Mouse (Mus musculus) thymus, postnatal 10 days (tissue): Measurements from ENCODE around the gene Cers3.

Source experiments
- DNase-seq, 2 experiments: peaks; one replicate each; pipeline ENCODE4 v3.0.0; 2021; ENCODE audit warnings: low spot score in 2 of 2

The Cers3 gene

DNA sequence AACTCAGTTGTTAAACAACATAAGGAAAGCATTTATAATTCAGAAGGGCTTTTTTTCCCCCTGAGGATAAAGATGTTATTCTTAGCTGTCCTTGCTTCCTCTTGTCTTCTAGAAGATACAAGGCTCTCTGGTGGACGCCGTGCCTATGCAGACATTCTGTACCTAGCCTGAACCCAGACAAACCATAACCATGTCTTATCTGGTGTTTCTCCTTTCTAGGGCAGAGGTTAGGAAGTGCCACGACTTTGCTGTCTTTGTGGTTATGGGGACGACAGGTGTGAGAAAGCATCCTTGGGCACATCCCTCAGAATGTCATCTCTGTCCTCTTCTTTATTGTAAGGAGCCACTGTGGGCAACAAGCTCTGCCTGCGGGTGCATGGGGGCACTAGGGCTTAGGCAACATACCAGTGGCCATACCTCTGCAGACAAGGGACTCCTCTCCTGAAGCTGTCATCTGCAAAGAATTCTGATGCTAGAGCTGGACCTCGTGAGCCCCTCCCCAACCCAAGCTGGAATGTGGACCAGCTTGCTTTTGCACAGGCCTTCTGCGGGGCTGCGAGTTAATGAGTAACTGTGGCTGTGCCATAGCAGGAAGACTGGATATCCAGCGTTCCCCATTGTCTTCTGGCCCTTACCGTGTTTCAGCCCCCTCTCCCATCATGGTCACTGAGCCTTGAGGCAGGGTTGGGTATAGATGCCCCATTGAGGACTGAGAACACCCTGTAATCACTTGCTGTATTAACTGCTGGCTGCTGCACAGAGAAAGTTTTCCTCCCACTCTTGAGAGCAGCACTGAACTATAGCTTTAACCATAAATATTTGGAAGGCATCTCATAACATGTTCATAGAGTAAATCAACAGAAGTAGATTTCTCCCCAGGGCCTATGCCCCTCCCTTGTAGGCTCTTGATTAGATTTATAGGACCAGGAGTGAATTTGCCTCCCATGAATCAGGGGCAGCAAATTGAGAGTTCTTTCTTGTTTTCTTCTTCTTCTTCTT, 36.9 kb downstream of the Cers3 start:
- no peak for DNase-seq

DNA sequence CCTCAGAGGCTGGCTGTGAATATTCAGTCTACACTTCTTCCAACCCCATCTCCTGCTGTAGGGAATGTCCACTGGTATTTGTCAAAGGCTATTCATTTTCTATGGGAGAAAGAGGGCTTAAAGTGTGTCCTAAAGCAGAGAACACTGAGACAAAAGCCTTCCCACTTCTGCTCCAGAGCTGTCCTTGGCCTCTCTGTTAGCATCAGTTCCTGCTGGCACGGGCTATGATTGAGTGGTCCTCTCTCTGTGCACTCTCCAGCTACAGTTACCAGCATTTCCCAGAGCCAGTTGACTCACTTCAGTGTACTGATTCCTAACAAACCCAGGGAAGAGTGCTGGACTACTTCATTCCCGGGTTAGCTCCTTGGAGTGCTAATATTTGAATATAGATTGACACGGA, 43.2 kb downstream of the Cers3 start:
- no peak for DNase-seq

DNA sequence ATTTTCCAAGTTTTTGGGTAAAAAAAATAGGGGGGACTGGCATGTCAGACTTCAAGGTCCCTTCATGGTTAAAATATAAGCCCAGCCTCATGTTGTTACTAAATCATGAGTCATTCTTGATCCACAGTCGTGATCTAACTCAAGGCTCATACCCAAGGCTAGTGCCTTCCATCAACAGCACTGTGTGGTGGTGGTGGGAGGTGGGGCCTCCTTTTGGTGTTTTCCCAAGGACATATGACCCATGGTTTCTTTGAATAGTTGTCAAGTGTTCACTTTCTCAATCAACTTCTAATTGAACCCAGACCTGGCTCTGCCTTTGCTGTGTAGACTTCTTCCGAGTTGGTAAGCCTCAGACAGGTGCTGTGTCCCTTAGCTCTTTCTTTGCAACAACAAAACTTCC, 44.5 kb downstream of the Cers3 start:
- no peak for DNase-seq

DNA sequence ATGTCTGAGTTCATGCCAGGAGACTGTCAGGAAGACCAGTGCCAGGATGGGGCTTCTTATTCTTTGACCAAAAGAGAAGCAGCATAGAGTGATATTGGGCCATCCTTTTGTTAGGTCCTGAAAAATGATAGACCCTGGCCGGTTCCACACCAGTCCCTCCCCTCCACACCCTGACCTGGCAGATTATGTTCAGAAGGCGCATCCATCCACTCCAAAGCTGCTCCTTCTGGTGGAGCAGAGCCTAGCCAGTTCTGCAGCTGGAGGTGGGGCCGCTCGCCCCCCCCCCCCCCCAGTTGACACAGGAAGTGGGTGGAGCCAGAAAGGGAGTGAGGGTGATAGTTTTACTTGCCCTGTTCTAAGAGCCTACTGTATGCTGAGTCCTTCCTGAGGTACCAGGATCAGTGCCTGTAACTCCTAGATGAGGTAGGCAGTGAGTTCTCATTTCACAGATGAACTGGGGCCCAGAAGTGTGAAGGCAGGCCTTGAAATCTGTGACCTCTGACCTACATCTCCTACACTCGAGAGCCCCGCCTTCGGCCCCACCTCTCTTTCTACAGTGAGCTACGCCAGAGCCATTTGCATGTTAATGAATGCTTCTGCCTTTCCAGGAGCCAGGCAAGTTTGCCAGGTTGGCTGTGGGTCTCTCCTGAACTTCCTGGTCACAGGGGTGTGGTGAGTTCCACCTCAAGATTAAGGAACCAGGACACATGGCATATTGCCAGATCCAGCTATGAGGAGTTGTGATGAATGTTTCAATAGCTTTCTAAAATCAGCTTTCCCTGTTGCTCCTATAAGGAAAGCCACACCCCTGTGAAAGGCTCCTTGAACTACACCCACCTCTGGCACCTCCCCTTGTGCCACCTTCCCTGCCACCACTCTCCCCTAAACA, 46.8 kb downstream of the Cers3 start:
- no peak for DNase-seq

DNA sequence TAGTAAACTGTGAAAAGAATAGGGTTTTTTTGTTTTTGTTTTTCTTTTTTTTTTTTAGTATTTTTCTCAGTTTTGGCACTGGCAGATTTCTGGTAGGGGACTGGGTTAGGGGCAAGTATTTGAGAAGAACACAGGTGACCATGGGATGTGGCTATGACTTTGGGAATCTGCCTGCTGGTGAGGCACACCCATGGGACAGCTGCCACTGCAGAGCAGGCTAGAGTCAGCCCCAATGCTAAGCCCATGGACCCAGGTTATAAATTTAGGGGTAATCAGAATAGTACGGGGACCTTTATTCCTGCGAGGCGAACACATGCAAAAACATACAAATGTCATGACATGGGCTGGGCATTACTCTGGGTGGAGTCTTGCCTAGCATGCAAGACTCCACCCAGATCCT, 47.7 kb downstream of the Cers3 start:
- no peak for DNase-seq

DNA sequence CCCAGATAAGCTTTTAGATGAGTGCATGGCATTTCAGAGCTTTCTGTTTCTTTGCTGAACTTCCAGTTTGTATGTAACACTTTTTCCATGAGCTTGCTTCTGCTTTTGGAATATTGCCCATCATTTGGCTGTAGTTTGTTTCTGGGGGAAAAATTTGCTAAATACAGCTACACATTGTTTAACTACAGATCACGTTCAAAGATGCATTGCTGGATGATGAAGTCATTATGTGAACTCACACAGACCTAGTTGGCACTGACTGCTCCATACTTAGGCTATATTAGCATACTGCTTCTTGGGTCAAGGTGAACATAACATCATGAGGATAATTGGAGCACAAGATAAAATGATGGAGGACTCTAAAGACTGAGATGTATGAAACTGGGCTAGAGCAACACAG, 53.6 kb downstream of the Cers3 start:
- DNase-seq: no peak

DNA sequence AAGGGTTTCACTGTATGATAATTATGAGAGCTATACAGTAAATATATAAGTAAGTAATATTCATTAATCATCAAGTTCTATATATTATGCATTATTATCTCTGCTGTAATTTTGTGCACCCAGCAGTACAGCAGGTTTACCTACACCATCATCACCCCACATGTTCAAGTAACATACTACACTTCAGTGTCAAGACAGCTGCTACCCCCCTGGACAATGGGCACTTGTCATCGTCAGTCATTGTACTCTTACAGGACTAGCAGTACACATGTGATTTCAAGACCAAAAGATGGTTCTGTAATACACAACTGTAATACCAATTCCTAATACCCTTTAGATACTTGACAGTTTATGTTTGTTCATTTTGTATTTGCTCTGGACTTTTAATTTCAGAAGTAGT, 54.0 kb downstream of the Cers3 start:
- DNase-seq: no peak

DNA sequence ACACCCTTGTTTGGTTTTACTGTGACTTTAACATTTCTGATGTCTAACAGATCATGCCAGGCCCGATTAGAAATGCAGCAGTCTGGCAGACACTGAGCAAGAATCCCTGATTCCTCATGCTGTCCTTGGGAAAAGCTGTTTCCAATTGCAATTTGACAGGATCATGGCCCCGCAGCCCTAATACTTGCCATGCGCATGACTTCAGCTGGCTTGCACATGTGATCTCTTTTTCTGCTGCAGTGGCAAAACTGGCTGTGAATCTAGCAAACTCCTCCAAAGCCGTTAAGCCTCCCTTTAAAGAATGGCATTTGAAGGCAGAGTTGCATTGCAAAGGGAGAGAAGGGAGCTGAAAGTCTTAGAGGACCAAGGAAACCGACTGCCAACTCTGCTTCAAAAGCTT, 55.5 kb downstream of the Cers3 start:
- no peak for DNase-seq

DNA sequence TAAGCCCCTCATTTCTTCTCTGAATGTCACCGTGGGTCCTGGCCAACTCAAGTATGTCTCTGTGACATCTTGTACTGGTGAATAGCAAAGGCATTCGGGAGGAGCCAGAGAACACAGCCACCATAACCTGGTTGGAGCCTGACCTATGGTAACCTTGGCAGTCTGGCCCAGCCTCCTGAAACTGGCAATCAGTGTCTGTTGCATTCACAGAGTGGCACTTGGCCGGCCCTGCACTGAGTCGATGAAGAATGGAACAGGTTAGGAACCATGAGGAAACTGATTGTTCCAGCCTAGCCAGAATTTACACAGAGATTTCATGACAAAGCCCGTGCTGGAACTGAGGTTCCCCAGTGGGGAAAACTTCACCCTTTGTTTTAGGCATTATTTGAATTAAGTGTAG, 57.5 kb downstream of the Cers3 start:
- no peak for DNase-seq

DNA sequence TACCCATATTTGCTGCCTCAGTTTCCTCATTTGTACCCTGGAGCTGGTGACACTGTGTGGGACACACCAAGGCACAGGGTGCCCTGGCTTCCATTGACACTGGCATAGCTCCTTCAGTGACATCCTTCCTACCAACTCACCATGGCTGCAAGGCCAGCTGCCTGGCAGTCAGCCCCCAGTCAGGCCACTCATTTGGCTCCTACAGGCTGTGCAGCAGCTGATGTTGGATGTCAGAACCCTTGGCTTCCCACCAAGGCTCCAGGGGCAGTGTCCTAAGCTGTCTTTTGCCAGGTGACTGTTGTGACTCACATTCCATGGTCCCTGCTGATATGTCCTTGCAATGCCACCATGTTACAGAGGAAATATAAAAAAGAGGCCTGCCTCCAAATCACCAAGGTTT, 58.5 kb downstream of the Cers3 start:
- DNase-seq: no peak

DNA sequence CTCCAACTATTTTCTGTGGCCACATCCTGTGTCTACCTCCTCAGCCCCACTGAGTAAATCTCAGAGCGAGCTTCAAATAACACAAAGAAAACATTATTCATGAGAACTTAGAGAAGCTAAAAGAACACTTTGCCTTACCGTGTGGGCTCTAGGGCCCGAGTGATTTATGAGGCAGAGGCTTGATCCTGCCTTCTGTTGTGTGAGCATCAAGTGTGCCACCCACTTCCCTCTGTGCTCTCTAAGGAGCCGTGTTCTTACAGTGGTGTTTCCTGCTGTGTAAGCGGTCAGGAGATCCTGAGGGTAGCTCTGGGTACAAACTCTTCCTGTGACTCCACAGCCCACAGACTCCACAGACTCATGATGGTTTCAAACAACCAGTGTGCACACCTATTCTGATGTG, 60.5 kb downstream of the Cers3 start:
- no peak for DNase-seq

DNA sequence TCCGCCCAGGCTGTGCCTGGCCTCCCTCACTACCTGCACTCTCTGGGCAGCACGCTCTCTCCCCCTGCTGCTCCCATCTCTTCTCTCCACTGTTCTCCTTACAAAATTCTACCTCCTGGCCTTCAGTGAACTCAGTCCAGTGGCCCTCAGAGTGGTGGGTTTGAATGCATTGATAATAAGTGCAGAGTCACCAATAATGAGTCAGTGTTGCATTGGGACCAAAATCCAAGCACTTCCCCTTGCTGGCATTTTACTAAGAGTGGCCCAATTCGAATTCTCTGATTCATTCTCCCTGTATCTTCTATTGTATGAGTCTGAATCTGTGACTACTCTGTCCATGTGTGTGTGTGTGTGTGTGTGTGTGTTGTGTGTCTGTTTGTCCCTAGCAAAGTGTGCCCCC, 63.5 kb downstream of the Cers3 start:
- DNase-seq: no peak

DNA sequence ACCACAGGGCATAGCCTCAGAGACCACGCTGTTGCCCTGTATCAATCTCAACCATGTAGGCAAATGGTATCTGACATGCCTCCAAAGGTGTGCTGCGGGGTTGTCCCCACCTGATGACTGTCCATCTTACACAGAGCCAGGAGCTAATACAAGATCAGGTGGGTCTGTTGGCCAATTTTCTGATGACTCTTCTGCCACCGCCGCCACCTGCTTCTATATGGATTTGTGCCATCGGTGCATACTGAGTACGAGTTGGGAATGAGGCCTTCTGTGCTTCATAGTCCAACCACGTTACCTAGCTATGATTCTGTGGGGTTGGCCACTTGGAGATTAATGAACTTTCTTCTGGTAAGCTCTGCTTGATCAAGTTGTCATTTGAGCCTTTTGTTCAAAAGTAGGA, 67.1 kb downstream of the Cers3 start:
- DNase-seq: no peak

DNA sequence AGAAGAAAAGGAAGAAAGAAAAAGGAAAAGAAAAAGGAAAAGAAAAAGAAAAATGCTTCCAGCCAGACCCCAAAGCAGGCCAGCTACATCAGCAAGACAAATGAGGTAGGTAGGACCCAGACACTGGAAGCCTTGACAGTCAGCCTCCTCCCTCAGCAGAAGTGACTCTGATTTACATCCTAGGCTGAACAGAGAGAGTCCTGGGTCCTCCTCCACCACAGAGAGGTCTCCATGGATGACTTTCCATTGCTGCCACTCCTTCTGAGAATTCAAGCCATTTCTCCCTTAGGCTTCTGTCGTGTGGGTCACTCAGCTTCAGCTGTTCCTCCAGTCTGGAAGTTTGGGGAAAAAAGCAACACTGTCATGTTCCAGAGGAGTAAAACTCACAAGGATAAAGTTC, 68.0 kb downstream of the Cers3 start:
- no peak for DNase-seq

DNA sequence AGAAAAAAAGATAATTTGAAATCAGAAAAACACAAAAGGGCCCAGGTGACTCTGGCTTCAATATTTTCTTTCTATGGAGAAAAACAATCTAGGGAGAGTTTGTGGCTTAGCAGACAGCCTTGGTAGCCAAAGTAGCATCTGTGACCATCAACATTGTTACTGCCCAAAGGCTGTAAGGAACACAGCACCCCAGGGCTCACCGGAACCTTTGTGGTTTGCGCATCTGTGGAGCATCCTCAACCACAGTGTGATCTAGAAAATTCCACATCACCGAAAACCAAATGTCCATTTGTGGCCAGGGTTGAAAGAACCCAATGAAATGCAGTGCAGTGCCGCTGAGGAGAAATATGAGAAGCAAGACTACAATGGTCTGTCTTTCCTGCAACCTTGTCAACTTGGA, 69.0 kb downstream of the Cers3 start:
- no peak for DNase-seq

DNA sequence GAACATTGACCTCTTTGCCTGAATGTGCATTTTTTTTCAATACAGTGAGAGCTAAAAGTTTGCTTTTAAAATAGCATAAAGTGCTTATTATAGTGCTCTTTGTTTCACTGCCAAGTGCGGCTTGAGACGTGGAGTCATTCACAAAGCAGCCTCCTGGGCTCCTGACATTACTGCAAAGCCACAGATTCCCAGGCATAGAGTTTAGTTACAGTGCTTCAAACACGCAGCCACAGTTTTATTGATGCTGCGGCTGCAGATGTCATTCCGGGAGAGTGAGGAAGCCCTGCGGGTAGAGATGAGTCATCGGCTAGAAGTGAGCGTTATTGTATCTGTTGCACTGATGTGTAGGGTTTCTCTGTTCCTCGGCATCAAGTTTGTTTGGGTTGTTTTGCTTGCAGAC, 69.4 kb downstream of the Cers3 start:
- no peak for DNase-seq

DNA sequence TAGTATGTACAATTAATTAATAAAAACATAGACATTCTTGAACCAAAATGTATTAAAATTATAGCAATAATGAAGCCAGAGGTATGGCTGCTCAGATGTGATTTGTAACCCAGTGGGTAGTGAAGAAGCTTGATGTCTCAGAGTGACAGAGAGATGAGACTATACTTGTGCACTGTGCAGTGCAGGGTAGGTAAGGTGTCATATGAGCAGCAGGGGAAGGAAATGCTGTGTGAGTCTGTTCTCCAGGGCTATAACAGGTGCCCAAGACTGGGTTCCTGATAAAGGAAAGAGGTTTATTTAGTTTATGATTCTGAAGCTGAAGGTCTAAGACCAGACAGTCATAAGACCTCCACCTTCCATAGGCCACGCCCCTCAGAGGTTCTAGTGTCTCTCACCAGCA, 69.9 kb downstream of the Cers3 start:
- no peak for DNase-seq

DNA sequence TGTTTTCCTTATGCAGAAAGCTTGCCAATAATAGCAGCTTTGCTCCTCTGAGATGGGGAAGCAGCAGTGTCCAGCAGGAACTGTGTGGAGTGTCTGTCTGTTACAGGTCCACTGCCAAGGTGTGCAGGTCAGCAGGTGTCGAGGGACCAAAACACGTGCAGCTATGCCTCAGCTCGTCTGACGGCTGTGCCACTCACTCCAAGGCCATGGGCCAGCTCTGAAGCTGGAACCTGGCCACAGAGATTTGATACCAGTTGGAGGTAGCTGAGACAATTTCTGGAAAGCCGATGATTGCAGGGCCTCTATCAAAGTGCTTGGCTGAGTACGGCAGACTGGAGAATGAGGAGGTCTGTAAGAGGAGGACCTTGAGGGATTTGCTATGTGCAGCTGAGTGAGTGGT, 72.2 kb downstream of the Cers3 start:
- DNase-seq: no peak

DNA sequence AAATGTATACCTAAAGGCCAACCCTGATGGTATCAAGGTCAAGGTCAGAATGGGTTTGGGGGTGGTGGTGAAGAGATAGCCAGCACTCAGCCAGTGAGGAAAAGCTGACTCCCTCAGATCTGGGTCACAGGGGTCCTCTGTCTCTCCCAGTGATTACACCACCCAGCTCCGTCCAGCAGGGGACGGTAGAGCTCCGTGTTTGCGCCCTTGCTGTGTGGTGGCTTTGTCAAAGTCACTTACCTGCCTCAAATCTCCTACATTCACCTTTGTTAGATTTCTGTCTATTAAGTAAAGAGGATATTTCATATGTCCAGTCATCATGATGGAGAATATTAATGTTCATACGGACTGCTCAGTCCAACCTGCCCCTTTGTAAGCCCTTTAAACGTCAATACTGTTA, 76.7 kb downstream of the Cers3 start:
- peak; percentile 48 to 80 for DNase-seq

DNA sequence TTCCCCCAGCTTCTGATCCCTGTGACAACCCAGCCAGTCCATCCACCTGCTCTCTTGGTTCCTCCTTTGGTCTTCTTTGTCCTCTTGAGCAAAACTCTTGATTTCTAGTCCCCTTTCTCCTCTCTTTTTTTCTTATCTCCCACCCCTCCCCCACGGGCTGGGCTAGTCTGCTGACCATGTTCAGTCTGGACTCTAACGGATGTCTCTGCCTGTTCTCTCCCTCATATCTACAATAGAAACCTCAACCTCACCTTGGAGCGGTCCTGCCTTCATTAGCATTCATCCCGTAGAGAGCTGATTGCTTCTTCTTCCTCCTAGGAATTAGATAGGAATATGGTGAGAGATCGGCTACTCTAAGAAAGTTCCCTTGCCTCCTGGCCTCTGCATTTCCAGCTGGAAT, 87.5 kb downstream of the Cers3 start:
- no peak for DNase-seq

DNA sequence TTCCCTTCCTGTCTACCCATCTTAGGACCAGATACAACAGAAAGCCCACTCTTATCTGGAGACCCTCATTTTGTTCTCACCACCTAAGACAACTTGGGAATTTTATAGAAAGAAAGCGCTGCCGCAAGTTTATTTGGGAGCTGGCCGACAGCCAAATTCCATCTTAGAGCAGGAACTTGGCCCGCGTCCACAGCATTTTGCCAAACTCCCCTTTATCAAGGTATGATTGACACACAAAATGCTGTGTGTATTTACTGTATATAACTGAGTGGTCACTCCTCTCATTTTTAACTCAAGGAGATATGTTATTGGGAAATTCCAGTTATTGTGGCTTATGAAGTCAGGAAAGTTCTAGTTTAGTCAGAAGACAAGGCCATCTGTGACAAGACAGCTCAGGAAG, 88.0 kb downstream of the Cers3 start:
- DNase-seq: no peak

DNA sequence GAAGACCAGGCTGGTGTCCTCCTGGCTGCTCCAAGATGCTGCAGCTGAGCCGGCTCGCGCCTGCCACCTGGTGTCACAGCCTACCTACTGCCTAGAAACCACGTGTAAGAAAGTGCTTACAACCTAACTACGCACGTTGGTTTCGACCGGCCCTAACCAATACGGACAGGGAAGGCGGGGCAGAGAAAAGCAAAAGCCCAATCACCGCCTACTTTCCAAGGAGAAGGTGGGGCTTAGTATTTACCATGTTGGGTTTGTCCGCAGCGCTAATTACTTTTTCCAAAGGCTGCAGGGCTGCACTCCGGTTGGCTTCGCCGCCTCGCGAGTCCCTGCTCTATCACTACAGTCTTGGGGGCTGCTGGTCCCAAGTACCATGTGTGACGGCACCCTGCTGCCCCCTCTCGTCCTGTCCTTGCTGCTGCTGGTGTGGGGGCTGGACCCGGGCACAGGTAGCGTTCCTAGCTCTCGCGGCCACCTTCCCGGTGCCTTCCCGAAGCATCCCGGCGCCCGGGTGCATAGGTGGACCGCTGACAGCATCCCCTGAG, 96.2 kb downstream of the Cers3 start, which contains the start of gene Adamts17:
Gene Adamts17, plus strand, starts transcription at position 273 of the 545 bp plus-strand sequence.
- DNase-seq: peak; percentile 86 to 90
